Mouse (Mus musculus) forebrain, postnatal 0 days (tissue): ENCODE data around the gene Rapgef2. TPM values are rescaled to one million over a fixed set of nuclear protein-coding genes. Genes with fewer than 3 reads are reported as not detected.
A peak's percentile ranks its signal among the peaks of the same experiment; 100 is the strongest.

Source experiments
- ATAC-seq: fragments of 200-750 bp; cut with Nextera tagmentation; 2 replicates; pipeline ENCODE4 v1.8.0; 2017; ENCODE audit warnings: mild to moderate bottlenecking, moderate library complexity
- DNase-seq: peaks from one replicate; pipeline ENCODE4 v3.0.0-alpha.2; 2015
- H3K27ac ChIP-seq: fragments of 300-500 bp; sonication (generic); 2 replicates; pipeline ENCODE4 v1.5.1; 2014; ENCODE audit warnings: low read depth, mild to moderate bottlenecking, antibody characterized with exemption, low read length, moderate library complexity, mixed read lengths
- H3K27me3 ChIP-seq: fragments of 300-500 bp; sonication (generic); 2 replicates; pipeline ENCODE4 v1.6.1; 2014; ENCODE audit warnings: mild to moderate bottlenecking, low read length, mixed read lengths; ENCODE audit not compliant: insufficient read depth
- H3K36me3 ChIP-seq: fragments of 300-500 bp; sonication (generic); 2 replicates; pipeline ENCODE4 v1.6.1; 2014; ENCODE audit warnings: mild to moderate bottlenecking, moderate library complexity; ENCODE audit not compliant: insufficient read depth
- H3K4me1 ChIP-seq: fragments of 300-500 bp; sonication (generic); 2 replicates; pipeline ENCODE4 v1.6.1; 2014; ENCODE audit warnings: antibody characterized with exemption; ENCODE audit not compliant: insufficient read depth
- H3K4me2 ChIP-seq: fragments of 300-500 bp; sonication (generic); 2 replicates; pipeline ENCODE4 v1.6.1; 2014; ENCODE audit warnings: low read depth, mild to moderate bottlenecking, moderate library complexity
- H3K4me3 ChIP-seq: fragments of 300-500 bp; sonication (generic); 2 replicates; pipeline ENCODE4 v1.5.1; 2014; ENCODE audit warnings: low read depth, low read length, mixed read lengths
- H3K9ac ChIP-seq: fragments of 300-500 bp; sonication (generic); 2 replicates; pipeline ENCODE4 v1.6.1; 2014; ENCODE audit warnings: mild to moderate bottlenecking
- H3K9me3 ChIP-seq: fragments of 300-500 bp; sonication (generic); 2 replicates; pipeline ENCODE4 v1.6.1; 2016; ENCODE audit warnings: low read length
- CTCF ChIP-seq: sonication (generic); IDR thresholded peaks from 2 replicates; pipeline ENCODE4 v1.5.1; 2016; ENCODE audit warnings: antibody characterized with exemption, control low read depth, low read depth
- WGBS: fragments of 180-500 bp; shearing (Covaris S2); extraction: QIAGEN DNeasy Blood & Tissue Kit; methylation state at CpG from one replicate; pipeline ENCODE4 v1.1.7; 2014; 5-methylcytosine and 5-hydroxymethylcytosine counted together
- polyA plus RNA-seq: library from polyadenylated mRNA; unstranded; fragments of >200 nt; fragmentation: Nextera tagmentation; extraction: Ambion mirVana; gene quantifications from 2 replicates; pipeline ENCODE4 v1.2.1, GENCODE M21; 2015
- total RNA-seq: library from RNA; depleted of rRNA; stranded (reverse); fragments of >200 nt; gene quantifications from 2 replicates; pipeline ENCODE4 v1.2.3, GENCODE M21; 2014

Gene Rapgef2
- total and polyA plus RNA-seq, 2 experiments from 2014 or later = 8.9 to 61.5 TPM

DNA sequence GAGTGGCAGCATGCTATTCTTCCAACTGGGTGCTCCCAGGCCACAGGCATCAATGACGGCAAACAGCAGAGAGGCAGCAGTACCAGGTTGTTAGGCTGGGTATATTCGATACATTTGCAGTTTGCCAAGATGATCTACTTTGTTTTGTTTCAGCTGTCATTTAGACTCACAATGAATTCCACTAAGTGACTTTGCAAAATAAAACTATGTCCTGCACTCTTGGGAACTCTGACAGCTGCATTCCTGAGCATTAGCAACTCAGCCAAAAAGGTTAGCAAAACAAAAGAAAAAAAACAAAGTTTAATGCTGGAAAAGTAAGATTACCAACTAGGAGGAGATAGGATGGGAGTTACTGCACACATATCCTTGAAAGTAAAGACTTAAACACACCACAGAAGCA, 3.3 kb downstream of the Rapgef2 start:
- WGBS = 23% methylated on average over 2 of the region's 2 CpGs
- no peak overlapping the region for H3K27ac ChIP-seq
- no peak overlapping the region for H3K4me3 ChIP-seq
- no peak for TF ChIP-seq CTCF
- H3K9ac ChIP-seq = no peak overlapping the region
- no peak overlapping the region for H3K4me2 ChIP-seq
- no peaks in the 10 kb centered on the region for H3K36me3 ChIP-seq
- DNase-seq = no peak
- ATAC-seq = no peak
- no peaks in the 10 kb centered on the region for H3K27me3 ChIP-seq
- peaks cover 14% of the 10 kb centered on the region for H3K4me1 ChIP-seq
- no peaks in the 10 kb centered on the region for H3K9me3 ChIP-seq

DNA sequence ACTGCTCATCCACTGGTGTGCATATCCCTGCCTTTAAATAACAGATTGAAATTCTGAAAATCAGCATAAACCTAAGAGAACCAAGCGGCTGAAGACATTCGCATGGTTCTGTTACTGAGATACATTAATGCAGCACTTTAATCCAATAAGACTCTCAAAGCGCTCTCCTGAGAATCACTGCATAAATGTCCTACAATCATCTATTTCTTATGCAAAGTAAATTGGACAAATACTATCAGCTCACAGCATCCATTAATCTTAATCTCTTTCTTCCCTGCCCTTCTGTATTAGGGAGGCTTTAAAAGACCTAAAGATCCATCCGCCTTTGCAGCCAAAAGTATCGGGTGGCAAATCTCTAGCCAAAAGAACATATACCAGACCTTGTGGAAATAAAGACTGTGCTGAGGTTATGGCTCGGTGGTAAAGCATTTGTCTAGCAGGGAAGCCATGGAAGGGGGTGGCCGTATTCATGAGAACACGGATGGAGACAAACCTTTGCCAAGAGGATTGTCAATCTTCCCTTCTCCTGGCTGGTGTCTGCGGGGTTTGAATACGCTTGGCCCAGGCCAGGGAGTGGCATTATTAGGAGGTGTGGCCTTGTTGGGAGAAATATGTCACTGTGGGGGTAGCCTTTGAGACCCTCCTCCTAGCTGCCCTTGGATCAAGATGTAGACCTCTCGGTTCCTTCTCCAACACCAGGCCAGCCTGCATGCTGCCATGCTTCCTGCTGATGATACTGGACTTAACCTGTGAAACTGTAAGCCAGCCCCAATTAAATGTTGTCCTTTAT, 10.3 kb downstream of the Rapgef2 start:
- Histone ChIP-seq H3K4me3 (no peak overlapping the region), H3K27me3 (no peaks in the 10 kb centered on the region), H3K9me3 (no peaks in the 10 kb centered on the region), H3K36me3 (no peaks in the 10 kb centered on the region), H3K27ac (no peak overlapping the region), H3K4me1 (0 out of 2 replicates have a peak, but pooled peaks cover 6% of the 10 kb centered on the region), H3K9ac (no peak overlapping the region), H3K4me2 (no peak overlapping the region)
- DNase-seq (no peak), ATAC-seq (no peak)
- 38% methylated on average over 11 of the region's 11 CpGs for WGBS
- no peak for TF ChIP-seq CTCF

DNA sequence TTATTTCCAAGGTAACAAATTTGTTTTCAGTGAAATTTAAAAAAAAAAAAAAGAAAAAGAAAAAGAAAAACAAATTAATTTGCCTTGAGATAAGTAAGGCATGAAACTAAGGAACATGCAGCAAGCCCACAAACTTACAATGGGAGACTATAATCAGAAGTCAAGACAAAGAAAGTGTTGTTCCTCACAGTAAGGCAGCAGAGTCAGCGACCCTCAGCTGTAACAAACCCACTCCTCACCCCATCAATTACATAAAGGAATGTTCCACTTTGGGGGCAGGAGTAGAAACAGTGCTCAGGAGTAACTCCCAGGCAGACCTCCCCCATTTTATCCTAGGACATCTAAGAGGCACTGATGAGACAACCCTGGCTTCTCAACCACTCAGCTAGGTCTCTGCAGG, 13.0 kb downstream of the Rapgef2 start:
- H3K9ac ChIP-seq = no peak overlapping the region
- 3% methylated on average over 1 of the region's 1 CpGs for WGBS
- H3K27ac ChIP-seq = no peak overlapping the region
- H3K9me3 ChIP-seq = no peaks in the 10 kb centered on the region
- no peak for DNase-seq
- no peak overlapping the region for H3K4me2 ChIP-seq
- H3K27me3 ChIP-seq = no peaks in the 10 kb centered on the region
- no peaks in the 10 kb centered on the region for H3K36me3 ChIP-seq
- H3K4me3 ChIP-seq = no peak overlapping the region
- no peak for TF ChIP-seq CTCF
- ATAC-seq = no peak
- 0 out of 2 replicates have a peak, but pooled peaks cover 7% of the 10 kb centered on the region for H3K4me1 ChIP-seq

DNA sequence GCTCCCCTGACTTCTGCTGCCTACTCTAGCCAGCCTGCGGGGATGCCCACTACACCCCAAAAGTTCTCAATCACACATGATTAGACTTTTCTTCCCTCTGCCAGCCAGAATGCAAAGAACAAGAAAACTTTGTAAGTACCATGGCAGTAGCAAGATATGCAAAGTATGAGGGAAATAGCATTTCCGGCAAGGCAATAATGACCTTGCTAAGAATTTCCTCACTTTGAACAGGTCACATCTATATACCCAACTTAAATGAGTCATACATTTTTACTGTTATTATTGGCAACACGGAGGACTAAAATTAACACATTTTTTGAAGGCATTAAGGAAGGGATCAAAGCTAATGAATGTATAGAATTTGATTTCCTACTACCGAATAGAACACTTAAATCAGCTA, 13.4 kb downstream of the Rapgef2 start:
- Histone ChIP-seq H3K4me1 (0 out of 2 replicates have a peak, but pooled peaks cover 7% of the 10 kb centered on the region), H3K27ac (no peak overlapping the region), H3K4me2 (no peak overlapping the region), H3K9me3 (no peaks in the 10 kb centered on the region), H3K36me3 (no peaks in the 10 kb centered on the region), H3K27me3 (no peaks in the 10 kb centered on the region), H3K9ac (no peak overlapping the region), H3K4me3 (no peak overlapping the region)
- ATAC-seq = no peak
- no peak for TF ChIP-seq CTCF
- no peak for DNase-seq
- 66% methylated on average over 4 of the region's 4 CpGs for WGBS

DNA sequence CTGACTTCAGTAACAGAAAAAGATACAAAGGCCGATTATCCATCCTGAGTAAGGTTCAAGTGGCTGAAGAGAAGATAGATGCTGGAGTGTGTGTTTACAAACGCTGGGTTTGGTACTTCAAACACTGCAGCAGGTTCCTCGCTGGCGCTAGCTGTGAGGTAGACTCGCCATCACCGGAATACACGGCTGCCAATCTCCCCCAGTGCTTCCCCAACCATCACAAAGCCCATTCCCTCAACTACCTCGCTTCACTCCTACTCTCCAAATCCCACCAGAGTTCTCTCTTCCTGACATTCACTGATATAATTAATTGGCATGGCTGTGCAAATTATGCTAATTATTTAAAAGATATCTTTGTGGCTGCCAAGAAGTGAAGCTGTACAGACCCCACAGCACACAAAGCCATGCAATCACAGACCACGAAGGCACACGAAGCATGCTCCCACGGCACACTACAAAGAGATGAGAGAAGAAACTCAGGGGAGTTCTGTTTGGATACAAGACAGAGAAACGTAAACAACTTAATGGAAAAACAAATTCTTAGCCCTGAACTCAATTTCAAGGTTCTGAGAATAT, 15.2 kb downstream of the Rapgef2 start:
- WGBS = 24% methylated on average over 12 of the region's 12 CpGs
- Histone ChIP-seq H3K4me3 (no peak overlapping the region), H3K4me1 (0 out of 2 replicates have a peak, but pooled peaks cover 7% of the 10 kb centered on the region), H3K9ac (no peak overlapping the region), H3K27me3 (no peaks in the 10 kb centered on the region), H3K4me2 (no peak overlapping the region), H3K36me3 (no peaks in the 10 kb centered on the region), H3K9me3 (no peaks in the 10 kb centered on the region), H3K27ac (no peak overlapping the region)
- DNase-seq = no peak
- no peak for TF ChIP-seq CTCF
- peak; percentile 34; the same call in 1 of the 2 replicates for ATAC-seq

DNA sequence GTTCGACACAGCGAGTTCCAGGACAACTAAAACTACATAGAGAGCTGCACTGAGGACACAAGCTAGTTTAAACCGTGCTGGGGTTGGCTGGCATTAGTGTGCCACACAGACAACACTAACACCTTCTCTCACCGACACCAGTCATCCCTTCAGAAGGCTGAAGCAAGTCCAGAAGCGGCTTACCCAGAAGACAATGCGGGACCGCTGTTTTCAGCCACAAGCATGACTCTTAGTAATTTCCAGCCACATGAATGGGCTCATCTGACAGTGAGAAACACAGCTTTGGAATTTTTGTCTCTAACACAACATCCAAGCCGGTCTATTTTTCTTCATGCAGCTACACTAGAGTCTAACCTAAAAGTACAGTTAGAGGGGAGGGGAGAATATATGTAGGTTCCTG, 16.4 kb downstream of the Rapgef2 start:
- Histone ChIP-seq H3K9ac (no peak overlapping the region), H3K9me3 (no peaks in the 10 kb centered on the region), H3K36me3 (no peaks in the 10 kb centered on the region), H3K27me3 (no peaks in the 10 kb centered on the region), H3K27ac (no peak overlapping the region), H3K4me2 (no peak overlapping the region), H3K4me1 (0 out of 2 replicates have a peak, but pooled peaks cover 3% of the 10 kb centered on the region), H3K4me3 (no peak overlapping the region)
- ATAC-seq (no peak), DNase-seq (no peak)
- 82% methylated on average over 8 of the region's 8 CpGs for WGBS
- TF ChIP-seq CTCF = no peak

- H3K4me1 ChIP-seq = 0 out of 2 replicates have a peak, but pooled peaks cover 3% of the 10 kb centered on the region
- DNase-seq (no peak), ATAC-seq (no peak)
- no peaks in the 10 kb centered on the region for H3K36me3 ChIP-seq
- no peaks in the 10 kb centered on the region for H3K9me3 ChIP-seq
- WGBS = 83% methylated on average over 6 of the region's 6 CpGs
- no peak overlapping the region for H3K4me3 ChIP-seq
- no peak for TF ChIP-seq CTCF
- H3K9ac ChIP-seq = no peak overlapping the region
- H3K27ac ChIP-seq = no peak overlapping the region
- no peaks in the 10 kb centered on the region for H3K27me3 ChIP-seq
- no peak overlapping the region for H3K4me2 ChIP-seq
Measured at GRCm38 (mm10) chr3:79266976-79267375, 19.3 kb downstream of the Rapgef2 start.
